Mouse (Mus musculus) heart, postnatal 0 days (tissue): ENCODE data around the gene B4galnt2. TPM values are rescaled to one million over a fixed set of nuclear protein-coding genes. Genes with fewer than 3 reads are reported as not detected.

ENCODE experiments used
- ATAC-seq: fragments of 200-750 bp; cut with Nextera tagmentation; 2 replicates; pipeline ENCODE4 v1.8.0; 2017; ENCODE audit warnings: low read depth, moderate number of reproducible peaks, moderate library complexity; ENCODE audit not compliant: insufficient read depth
- DNase-seq: peaks from one replicate; pipeline ENCODE4 v3.0.0-alpha.2; 2016; ENCODE audit warnings: low spot score
- H3K27ac ChIP-seq: fragments of 300-500 bp; sonication (generic); 2 replicates; pipeline ENCODE4 v1.5.1; 2014; ENCODE audit warnings: low read depth, mild to moderate bottlenecking
- H3K27me3 ChIP-seq: fragments of 300-500 bp; sonication (generic); 2 replicates; pipeline ENCODE4 v1.6.1; 2014; ENCODE audit warnings: low read length, mixed read lengths; ENCODE audit not compliant: control insufficient read depth, insufficient read depth
- H3K36me3 ChIP-seq: fragments of 300-500 bp; sonication (generic); replicated peaks from 2 replicates; pipeline ENCODE4 v1.6.1; 2014; ENCODE audit warnings: low read length, mixed read lengths; ENCODE audit not compliant: control insufficient read depth, insufficient read depth
- H3K4me1 ChIP-seq: fragments of 300-500 bp; sonication (generic); 2 replicates; pipeline ENCODE4 v1.6.1; 2014; ENCODE audit warnings: antibody characterized with exemption; ENCODE audit not compliant: control insufficient read depth, insufficient read depth
- H3K4me2 ChIP-seq: fragments of 300-500 bp; sonication (generic); 2 replicates; pipeline ENCODE4 v1.6.1; 2014; ENCODE audit warnings: low read depth, mild to moderate bottlenecking, low read length, moderate library complexity
- H3K4me3 ChIP-seq: fragments of 300-500 bp; sonication (generic); 2 replicates; pipeline ENCODE4 v1.5.1; 2014; ENCODE audit warnings: low read depth, low read length
- H3K9ac ChIP-seq: fragments of 300-500 bp; sonication (generic); replicated peaks from 2 replicates; pipeline ENCODE4 v1.6.1; 2014; ENCODE audit warnings: low read depth, low read length, mixed read lengths
- H3K9me3 ChIP-seq: fragments of 300-500 bp; sonication (generic); replicated peaks from 2 replicates; pipeline ENCODE4 v1.6.1; 2016; ENCODE audit warnings: low read length; ENCODE audit not compliant: control insufficient read depth
- CTCF ChIP-seq: IDR thresholded peaks from 2 replicates; pipeline ENCODE4 v1.5.1; 2016; ENCODE audit warnings: antibody characterized with exemption, control low read depth, low read depth
- EP300 ChIP-seq: IDR thresholded peaks from 2 replicates; pipeline ENCODE4 v1.6.1; 2016; ENCODE audit warnings: antibody characterized with exemption, low read depth
- WGBS: fragments of 180-500 bp; shearing (Covaris S2); extraction: QIAGEN DNeasy Blood & Tissue Kit; methylation state at CpG from one replicate; pipeline ENCODE4 v1.1.7; 2014; 5-methylcytosine and 5-hydroxymethylcytosine counted together
- polyA plus RNA-seq: library from polyadenylated mRNA; unstranded; fragments of >200 nt; fragmentation: Nextera tagmentation; extraction: Ambion mirVana; gene quantifications from 2 replicates; pipeline ENCODE4 v1.2.1, GENCODE M21; 2015
- total RNA-seq: library from RNA; depleted of rRNA; stranded (reverse); fragments of >200 nt; gene quantifications from 2 replicates; pipeline ENCODE4 v1.2.3, GENCODE M21; 2014; ENCODE audit warnings: low replicate concordance

Gene B4galnt2
- total and polyA plus RNA-seq, 2 experiments from 2014 or later: 0.07 TPM; not detected in 1

DNA sequence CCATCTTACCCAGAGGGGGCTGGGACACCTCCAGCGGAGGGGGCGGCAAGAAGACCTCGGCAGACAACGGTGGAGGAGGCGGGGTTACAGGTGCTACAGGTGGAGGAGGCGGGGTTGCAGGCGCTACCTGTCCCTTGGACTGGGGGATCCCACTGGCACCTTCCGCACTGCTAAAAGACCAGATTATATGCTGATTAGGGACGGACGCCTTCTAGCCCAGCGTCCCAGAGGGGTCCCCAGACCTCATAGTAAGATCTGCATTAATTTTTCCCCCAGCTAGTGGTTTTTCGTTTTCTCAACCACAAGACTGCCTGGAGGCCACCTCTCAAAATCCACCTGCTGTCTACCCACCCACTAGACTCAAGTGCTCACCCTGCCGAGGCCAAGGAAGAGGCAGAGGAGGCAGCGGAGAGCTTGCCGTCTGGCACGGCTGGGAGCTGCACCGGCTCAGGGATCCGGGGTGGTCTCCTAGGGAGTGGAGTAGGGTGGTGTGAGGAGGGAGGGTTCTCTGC, 81.0 kb downstream of the B4galnt2 start:
- Histone ChIP-seq H3K9ac (no peak overlapping the region), H3K27ac (peak overlapping the region; percentile 69; the same call in 1 of the 2 replicates), H3K4me3 (no peak overlapping the region; the same call in 1 of the 2 replicates), H3K9me3 (no peaks in the 10 kb centered on the region), H3K4me2 (peak overlapping the region; percentile 39), H3K36me3 (peaks cover 21% of the 10 kb centered on the region), H3K4me1 (peaks cover 44% of the 10 kb centered on the region), H3K27me3 (peaks cover 38% of the 10 kb centered on the region)
- ATAC-seq: no peak
- TF ChIP-seq EP300: no peak
- TF ChIP-seq CTCF: no peak
- no peak for DNase-seq
- 37% methylated on average over 18 of the region's 18 CpGs for WGBS

- Histone ChIP-seq H3K36me3 (peaks cover 21% of the 10 kb centered on the region), H3K27me3 (peaks cover 38% of the 10 kb centered on the region), H3K9ac (no peak overlapping the region), H3K27ac (peak overlapping the region; percentile 69; the same call in 1 of the 2 replicates), H3K4me2 (peak overlapping the region; percentile 19; the same call in 1 of the 2 replicates), H3K4me3 (no peak overlapping the region; the same call in 1 of the 2 replicates), H3K4me1 (peaks cover 43% of the 10 kb centered on the region), H3K9me3 (no peaks in the 10 kb centered on the region)
- ATAC-seq (no peak), DNase-seq (no peak)
- WGBS: 50% methylated on average over 8 of the region's 8 CpGs
- no peak for TF ChIP-seq EP300
- no peak for TF ChIP-seq CTCF
Measured at GRCm38 (mm10) chr11:95833006-95833570, 81.6 kb downstream of the B4galnt2 start.

- peaks cover 21% of the 10 kb centered on the region for H3K36me3 ChIP-seq
- ATAC-seq (no peak), DNase-seq (no peak)
- no peaks in the 10 kb centered on the region for H3K9me3 ChIP-seq
- TF ChIP-seq EP300 (no peak), CTCF (no peak)
- WGBS: 74% methylated on average over 18 of the region's 18 CpGs
- H3K4me3 ChIP-seq: no peak overlapping the region
- peaks cover 36% of the 10 kb centered on the region for H3K4me1 ChIP-seq
- peaks cover 38% of the 10 kb centered on the region for H3K27me3 ChIP-seq
- H3K9ac ChIP-seq: no peak overlapping the region
- peak overlapping the region; percentile 69; the same call in 1 of the 2 replicates for H3K27ac ChIP-seq
- no peak overlapping the region for H3K4me2 ChIP-seq
Measured at GRCm38 (mm10) chr11:95832129-95833005, 82.3 kb downstream of the B4galnt2 start.

DNA sequence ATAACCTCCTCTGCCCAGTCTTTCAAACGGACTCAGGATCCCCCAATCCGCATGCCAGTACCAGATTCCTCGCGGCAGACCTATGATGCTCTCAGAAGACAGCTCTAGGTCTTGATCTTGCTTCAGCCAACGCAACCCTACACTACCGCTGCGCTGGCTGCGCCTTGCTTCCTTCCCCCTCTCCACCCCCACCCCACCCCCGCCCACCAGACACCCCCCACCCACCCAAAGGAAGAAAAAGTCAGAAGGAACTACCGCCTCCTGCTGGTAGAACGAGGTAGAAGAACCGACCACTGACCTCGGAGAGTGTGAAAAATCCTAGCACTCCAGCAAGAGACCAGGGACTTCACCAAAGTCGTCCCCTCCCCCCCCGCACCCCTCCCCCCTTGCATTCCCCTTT, 83.0 kb downstream of the B4galnt2 start:
- 31% methylated on average over 14 of the region's 15 CpGs for WGBS
- peaks cover 36% of the 10 kb centered on the region for H3K4me1 ChIP-seq

DNA sequence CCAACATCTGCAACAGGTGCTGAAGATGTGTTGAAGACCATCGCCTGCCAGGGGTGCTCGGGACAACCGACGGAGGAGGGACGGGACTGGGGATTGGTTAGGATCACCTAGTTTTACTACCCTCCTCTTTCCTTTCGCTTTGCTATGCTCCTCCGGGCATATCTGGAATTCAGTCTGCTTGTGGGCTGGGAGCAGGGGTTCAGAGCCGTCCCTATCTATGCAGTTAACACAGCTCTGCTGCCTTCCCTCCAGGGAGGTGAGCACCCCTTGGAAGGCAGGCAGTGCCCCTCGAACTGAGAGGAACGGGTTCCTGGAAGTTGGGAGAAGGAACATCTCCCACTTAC, 83.4 kb downstream of the B4galnt2 start:
- Histone ChIP-seq H3K27me3 (peaks cover 38% of the 10 kb centered on the region), H3K4me2 (peak overlapping the region; percentile 47), H3K9me3 (no peaks in the 10 kb centered on the region), H3K9ac (no peak overlapping the region), H3K27ac (no peak overlapping the region), H3K4me1 (peaks cover 32% of the 10 kb centered on the region), H3K4me3 (peak overlapping the region; percentile 32), H3K36me3 (peaks cover 21% of the 10 kb centered on the region)
- ATAC-seq (no peak), DNase-seq (no peak)
- 40% methylated on average over 10 of the region's 10 CpGs for WGBS
- TF ChIP-seq EP300 (no peak), CTCF (no peak)

More for the DNA sequence above, 83.0 kb downstream of the B4galnt2 start:
- Histone ChIP-seq H3K4me2 (peak overlapping the region; percentile 47), H3K27ac (no peak overlapping the region), H3K27me3 (peaks cover 38% of the 10 kb centered on the region), H3K4me3 (peak overlapping the region; percentile 32; the same call in 1 of the 2 replicates), H3K9me3 (no peaks in the 10 kb centered on the region), H3K9ac (no peak overlapping the region), H3K36me3 (peaks cover 21% of the 10 kb centered on the region)
- ATAC-seq (no peak), DNase-seq (no peak)
- TF ChIP-seq EP300 (no peak), CTCF (peak; percentile 23; the same call in 1 of the 2 replicates)
